Mouse (Mus musculus) CD4-positive helper T cell, adult 2 months (primary cell): ENCODE data around the gene Slc35c1.

Experiments
- DNase-seq: peaks from one replicate; pipeline ENCODE4 v3.0.0-alpha.2; 2012; ENCODE audit warnings: low read depth, missing footprints, low spot score

The Slc35c1 gene

GRCm38 (mm10) chr2:92434375-92434745 lies 26.0 kb downstream of the Slc35c1 start:
- DNase-seq = no peak

GRCm38 (mm10) chr2:92433578-92434374 lies 26.6 kb downstream of the Slc35c1 start, which contains the start of gene Cry2:
TSS of gene Cry2 (minus strand) at chr2:92434043.
- DNase-seq = peak; percentile 97

- no peak for DNase-seq
Observed at GRCm38 (mm10) chr2:92432299-92433295, 27.7 kb downstream of the Slc35c1 start.

- DNase-seq = no peak
Observed at GRCm38 (mm10) chr2:92431611-92432179, 28.6 kb downstream of the Slc35c1 start.

- DNase-seq = no peak
Observed at GRCm38 (mm10) chr2:92430723-92431541, 29.4 kb downstream of the Slc35c1 start.

- no peak for DNase-seq
Observed at GRCm38 (mm10) chr2:92430089-92430488, 30.2 kb downstream of the Slc35c1 start.

- DNase-seq = no peak
Observed at GRCm38 (mm10) chr2:92427882-92428281, 32.5 kb downstream of the Slc35c1 start.

GRCm38 (mm10) chr2:92426426-92426825 lies 33.9 kb downstream of the Slc35c1 start:
- DNase-seq = no peak

- no peak for DNase-seq
Observed at GRCm38 (mm10) chr2:92425366-92425765, 35.0 kb downstream of the Slc35c1 start.

- DNase-seq = no peak
Observed at GRCm38 (mm10) chr2:92424462-92425308, 35.7 kb downstream of the Slc35c1 start.

- DNase-seq = no peak
Observed at GRCm38 (mm10) chr2:92423702-92424461, 36.5 kb downstream of the Slc35c1 start.

GRCm38 (mm10) chr2:92423156-92423555 lies 37.2 kb downstream of the Slc35c1 start:
- no peak for DNase-seq

GRCm38 (mm10) chr2:92422388-92423135 lies 37.8 kb downstream of the Slc35c1 start:
- peak; percentile 24 for DNase-seq

- no peak for DNase-seq
Observed at GRCm38 (mm10) chr2:92421723-92422387, 38.5 kb downstream of the Slc35c1 start.

- DNase-seq = no peak
Observed at GRCm38 (mm10) chr2:92411705-92412104, 48.6 kb downstream of the Slc35c1 start.

- DNase-seq = no peak
Observed at GRCm38 (mm10) chr2:92408309-92409045, 51.9 kb downstream of the Slc35c1 start.

GRCm38 (mm10) chr2:92405687-92406086 lies 54.7 kb downstream of the Slc35c1 start:
- no peak for DNase-seq
